Mouse (Mus musculus) midbrain, embryonic 14.5 days (tissue): ENCODE results near the gene Exosc10. TPM values are rescaled to one million over a fixed set of nuclear protein-coding genes. Genes with fewer than 3 reads are reported as not detected.
A peak's percentile ranks its signal among the peaks of the same experiment; 100 is the strongest.

Experiments used
- ATAC-seq: fragments of 200-750 bp; cut with Nextera tagmentation; 2 replicates; pipeline ENCODE4 v1.8.0; 2017; ENCODE audit warnings: moderate number of reproducible peaks, moderate library complexity; ENCODE audit not compliant: low FRiP score, low TSS enrichment
- DNase-seq: peaks from one replicate; pipeline ENCODE4 v3.0.0-alpha.2; 2015
- H3K27ac ChIP-seq: fragments of 300-500 bp; sonication (generic); replicated peaks from 2 replicates; pipeline ENCODE4 v1.5.1; 2014; ENCODE audit warnings: mild to moderate bottlenecking, low read depth, low read length, moderate library complexity
- H3K27me3 ChIP-seq: fragments of 300-500 bp; sonication (generic); 2 replicates; pipeline ENCODE4 v1.6.1; 2014; ENCODE audit warnings: low read length, control low read depth, mixed read lengths; ENCODE audit not compliant: control insufficient read depth, insufficient read depth
- H3K36me3 ChIP-seq: fragments of 300-500 bp; sonication (generic); 2 replicates; pipeline ENCODE4 v1.6.1; 2014; ENCODE audit warnings: low read length, control low read depth; ENCODE audit not compliant: control insufficient read depth, insufficient read depth
- H3K4me1 ChIP-seq: fragments of 300-500 bp; sonication (generic); 2 replicates; pipeline ENCODE4 v1.6.1; 2014; ENCODE audit warnings: mild to moderate bottlenecking, antibody characterized with exemption, low read length, control low read depth; ENCODE audit not compliant: control insufficient read depth, insufficient read depth
- H3K4me2 ChIP-seq: fragments of 300-500 bp; sonication (generic); 2 replicates; pipeline ENCODE4 v1.6.1; 2014; ENCODE audit warnings: mild to moderate bottlenecking, low read length, moderate library complexity
- H3K4me3 ChIP-seq: fragments of 300-500 bp; sonication (generic); replicated peaks from 2 replicates; pipeline ENCODE4 v1.5.1; 2014; ENCODE audit warnings: low read depth, low read length
- H3K9ac ChIP-seq: fragments of 300-500 bp; sonication (generic); replicated peaks from 2 replicates; pipeline ENCODE4 v1.6.1; 2014; ENCODE audit warnings: mild to moderate bottlenecking, low read length, moderate library complexity
- H3K9me3 ChIP-seq: fragments of 300-500 bp; sonication (generic); 2 replicates; pipeline ENCODE4 v1.6.1; 2016; ENCODE audit warnings: low read length, control low read depth, mixed read lengths; ENCODE audit not compliant: control insufficient read depth
- WGBS: fragments of 180-500 bp; shearing (Covaris S2); extraction: QIAGEN DNeasy Blood & Tissue Kit; methylation state at CpG from one replicate; pipeline ENCODE4 v1.1.7; 2014; 5-methylcytosine and 5-hydroxymethylcytosine counted together
- polyA plus RNA-seq: library from polyadenylated mRNA; unstranded; fragments of >200 nt; fragmentation: Nextera tagmentation; extraction: Ambion mirVana; gene quantifications from 2 replicates; pipeline ENCODE4 v1.2.1, GENCODE M21; 2014

Exosc10 gene
- polyA plus RNA-seq, 1 experiment from 2014 or later = 93.2 TPM

DNA sequence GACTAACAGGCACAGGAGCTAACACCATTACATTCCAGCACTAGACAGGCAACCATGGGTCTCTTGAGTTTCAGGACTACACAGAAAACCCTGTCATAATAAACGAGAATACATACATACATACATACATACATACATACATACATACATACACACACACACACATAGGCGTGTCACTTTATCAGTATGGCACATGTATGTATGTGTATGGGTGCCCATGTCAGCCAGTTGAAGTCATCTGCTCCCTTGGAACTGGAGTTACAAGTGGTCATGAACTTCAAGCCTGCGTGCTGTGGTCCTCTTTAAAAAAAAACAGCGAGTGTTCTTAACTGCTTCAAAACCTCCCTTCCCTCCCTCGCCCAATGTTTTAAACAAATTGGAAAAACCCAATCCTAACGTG, 463 bp upstream of the Exosc10 start:
- Histone ChIP-seq H3K27ac (peak overlapping the region; percentile 96), H3K9ac (peak overlapping the region; percentile 93), H3K36me3 (peaks cover 72% of the 10 kb centered on the region), H3K27me3 (no peaks in the 10 kb centered on the region), H3K4me1 (peaks cover 3% of the 10 kb centered on the region; the same call in 1 of the 2 replicates), H3K4me3 (peak overlapping the region; percentile 63), H3K9me3 (no peaks in the 10 kb centered on the region), H3K4me2 (peak overlapping the region; percentile 66)
- WGBS = 34% methylated on average over 6 of the region's 6 CpGs
- DNase-seq (no peak), ATAC-seq (0 out of 2 replicates have a peak, but pooled peaks have one; percentile 29)

- no peak overlapping the region for H3K4me3 ChIP-seq
- WGBS = 96% methylated on average over 17 of the region's 17 CpGs
- no peak for ATAC-seq
- H3K4me2 ChIP-seq = no peak overlapping the region
- no peak overlapping the region for H3K27ac ChIP-seq
- H3K36me3 ChIP-seq = peaks cover 78% of the 10 kb centered on the region
- H3K27me3 ChIP-seq = no peaks in the 10 kb centered on the region
- H3K4me1 ChIP-seq = peaks cover 2% of the 10 kb centered on the region; the same call in 1 of the 2 replicates
- H3K9ac ChIP-seq = no peak overlapping the region
- no peak for DNase-seq
- H3K9me3 ChIP-seq = no peaks in the 10 kb centered on the region
These were observed 4.4 kb downstream of the Exosc10 start for GRCm38 (mm10) chr4:148562676-148563075.

DNA sequence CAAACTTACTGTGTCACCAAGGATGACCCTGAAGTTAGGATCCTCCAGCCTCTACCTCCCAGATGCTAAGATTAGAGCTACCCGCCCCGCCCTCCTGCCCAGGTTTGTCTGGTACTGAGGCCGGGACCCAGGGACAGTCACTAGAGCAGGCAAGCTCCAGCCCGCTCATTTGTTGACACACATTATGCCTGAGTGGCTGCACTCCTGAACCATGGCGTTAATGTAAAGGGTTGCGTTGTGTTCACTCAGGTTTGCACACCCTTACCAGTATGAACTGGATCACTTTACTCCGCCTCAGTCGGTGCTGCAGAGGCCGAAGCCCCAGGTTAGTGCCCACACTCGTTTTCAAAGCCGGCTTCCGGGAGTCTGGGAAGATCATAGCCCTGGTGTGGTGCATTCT, 5.4 kb downstream of the Exosc10 start:
- Histone ChIP-seq H3K9ac (no peak overlapping the region), H3K4me3 (no peak overlapping the region), H3K9me3 (no peaks in the 10 kb centered on the region), H3K27ac (no peak overlapping the region), H3K27me3 (no peaks in the 10 kb centered on the region), H3K4me2 (no peak overlapping the region), H3K4me1 (no peaks in the 10 kb centered on the region; the same call in 1 of the 2 replicates), H3K36me3 (peaks cover 87% of the 10 kb centered on the region)
- WGBS = 96% methylated on average over 12 of the region's 12 CpGs
- DNase-seq (no peak), ATAC-seq (no peak)

- Histone ChIP-seq H3K4me3 (no peak overlapping the region), H3K27me3 (no peaks in the 10 kb centered on the region), H3K27ac (no peak overlapping the region), H3K36me3 (peaks cover 99% of the 10 kb centered on the region), H3K4me1 (no peaks in the 10 kb centered on the region), H3K9me3 (no peaks in the 10 kb centered on the region), H3K4me2 (no peak overlapping the region), H3K9ac (no peak overlapping the region)
- ATAC-seq (no peak), DNase-seq (no peak)
- 89% methylated on average over 10 of the region's 10 CpGs for WGBS
These were observed 11.9 kb downstream of the Exosc10 start for GRCm38 (mm10) chr4:148570138-148570537.

DNA sequence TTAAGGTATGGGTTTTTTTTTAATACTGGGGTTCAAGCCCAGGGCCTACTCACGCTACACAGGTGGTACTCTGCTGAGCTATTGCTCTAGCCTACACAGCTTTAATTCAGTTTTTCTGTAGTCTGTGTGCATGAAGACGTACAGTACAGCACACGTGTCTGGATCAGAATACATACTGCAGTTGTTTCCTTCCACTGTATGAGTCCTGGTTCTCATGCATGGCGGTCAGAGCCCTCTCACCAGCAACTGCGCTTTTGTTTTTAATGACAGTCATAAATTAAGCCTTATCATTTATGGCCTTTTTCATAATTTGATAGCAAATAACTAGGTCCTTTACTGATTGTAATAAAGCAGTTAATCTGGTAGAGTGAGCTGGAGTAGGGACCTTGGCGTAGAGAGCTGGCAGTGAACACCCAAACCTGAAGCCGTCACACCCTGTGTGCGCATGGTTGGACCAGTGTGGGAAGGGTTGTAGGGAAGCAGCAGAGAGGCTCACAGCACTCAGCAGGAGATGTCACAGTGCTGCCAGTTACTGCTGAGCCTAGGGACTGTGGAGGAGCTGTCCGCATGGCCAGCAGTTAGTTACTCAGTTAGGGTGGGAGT, 12.6 kb downstream of the Exosc10 start:
- DNase-seq = no peak
- ATAC-seq = no peak
- Histone ChIP-seq H3K27ac (no peak overlapping the region), H3K9ac (no peak overlapping the region), H3K4me3 (no peak overlapping the region), H3K4me1 (no peaks in the 10 kb centered on the region), H3K4me2 (no peak overlapping the region), H3K27me3 (no peaks in the 10 kb centered on the region), H3K36me3 (peaks cover 99% of the 10 kb centered on the region), H3K9me3 (no peaks in the 10 kb centered on the region)
- 96% methylated on average over 9 of the region's 9 CpGs for WGBS

- no peak overlapping the region for H3K27ac ChIP-seq
- no peak overlapping the region for H3K4me3 ChIP-seq
- H3K9ac ChIP-seq = no peak overlapping the region
- no peaks in the 10 kb centered on the region for H3K4me1 ChIP-seq
- DNase-seq (no peak), ATAC-seq (no peak)
- H3K27me3 ChIP-seq = no peaks in the 10 kb centered on the region
- H3K36me3 ChIP-seq = peaks cover 99% of the 10 kb centered on the region
- WGBS = 96% methylated on average over 7 of the region's 7 CpGs
- H3K4me2 ChIP-seq = no peak overlapping the region
- no peaks in the 10 kb centered on the region for H3K9me3 ChIP-seq
These were observed 15.0 kb downstream of the Exosc10 start for GRCm38 (mm10) chr4:148573222-148573621.

- H3K27me3 ChIP-seq = no peaks in the 10 kb centered on the region
- H3K9me3 ChIP-seq = no peaks in the 10 kb centered on the region
- ATAC-seq (no peak), DNase-seq (no peak)
- H3K4me3 ChIP-seq = no peak overlapping the region
- H3K9ac ChIP-seq = no peak overlapping the region
- H3K36me3 ChIP-seq = peaks cover 75% of the 10 kb centered on the region
- 92% methylated on average over 9 of the region's 9 CpGs for WGBS
- H3K4me2 ChIP-seq = no peak overlapping the region
- no peak overlapping the region for H3K27ac ChIP-seq
- H3K4me1 ChIP-seq = no peaks in the 10 kb centered on the region
These were observed 22.5 kb downstream of the Exosc10 start for GRCm38 (mm10) chr4:148580765-148581164.

DNA sequence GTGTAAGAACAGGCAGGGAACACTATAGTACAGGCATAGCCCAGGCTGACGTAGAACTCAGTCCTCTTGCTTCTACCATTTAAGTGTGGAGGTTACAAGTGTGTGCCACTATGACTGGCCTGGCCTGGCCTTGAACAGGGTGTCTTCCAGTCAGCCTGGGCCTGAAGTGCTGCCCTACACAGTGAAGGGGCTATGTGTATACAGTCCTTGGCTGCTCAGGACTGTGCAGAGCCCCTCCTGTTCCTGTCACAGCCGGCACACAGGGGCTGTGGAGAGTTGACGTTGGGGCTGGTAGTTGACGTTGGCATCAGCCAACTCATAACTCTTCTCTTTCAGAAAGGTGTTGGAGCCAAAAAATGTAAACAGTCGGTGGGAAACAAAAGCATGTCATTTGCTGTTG, 23.2 kb downstream of the Exosc10 start:
- Histone ChIP-seq H3K27me3 (no peaks in the 10 kb centered on the region), H3K4me3 (no peak overlapping the region), H3K9ac (no peak overlapping the region), H3K9me3 (no peaks in the 10 kb centered on the region), H3K27ac (no peak overlapping the region), H3K4me1 (no peaks in the 10 kb centered on the region), H3K36me3 (peaks cover 69% of the 10 kb centered on the region), H3K4me2 (no peak overlapping the region)
- 95% methylated on average over 5 of the region's 5 CpGs for WGBS
- DNase-seq (no peak), ATAC-seq (no peak)

DNA sequence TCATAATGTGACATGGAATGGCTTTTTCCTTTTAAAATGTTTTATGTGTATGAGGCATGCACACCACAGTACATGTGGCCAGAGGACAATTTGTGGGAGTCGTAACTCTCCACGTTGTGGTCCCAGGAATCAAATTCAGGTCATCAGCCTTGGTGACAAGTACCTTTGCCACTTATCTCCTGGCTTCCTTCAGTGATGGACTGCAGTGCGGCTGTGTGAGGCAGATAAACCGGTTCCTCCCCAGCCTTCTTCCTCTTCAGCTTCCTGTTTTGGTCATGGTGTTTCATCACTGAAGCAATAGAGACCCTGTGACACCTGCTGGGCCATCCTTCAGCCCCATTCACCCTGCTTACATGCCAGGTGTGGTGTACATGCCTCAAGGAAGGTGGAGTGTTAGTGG, 25.0 kb downstream of the Exosc10 start:
- Histone ChIP-seq H3K9me3 (no peaks in the 10 kb centered on the region), H3K27ac (no peak overlapping the region), H3K27me3 (no peaks in the 10 kb centered on the region), H3K4me2 (no peak overlapping the region), H3K36me3 (peaks cover 51% of the 10 kb centered on the region), H3K4me1 (no peaks in the 10 kb centered on the region), H3K4me3 (no peak overlapping the region), H3K9ac (no peak overlapping the region)
- ATAC-seq (no peak), DNase-seq (no peak)
- 86% methylated on average over 4 of the region's 4 CpGs for WGBS
